Mouse (Mus musculus): ENCODE measurements around the gene Cyp27b1.
"Not testable (repeated sequence)": the region's sequence is repeated elsewhere in the genome, so short reads cannot be mapped to it uniquely, and the experiment has no call there.

Cyp27b1 gene

GRCm38 (mm10) chr10:127049395-127050118 lies 1.5 kb downstream of the Cyp27b1 start:
- no peak for DNase-seq (ENCODE audit: low spot score in 2 of 2)

GRCm38 (mm10) chr10:127050119-127050474 lies 2.0 kb downstream of the Cyp27b1 start:
- DNase-seq (ENCODE audit: low spot score in 2 of 2) = no peak

- no peak for DNase-seq (ENCODE audit: low spot score in 2 of 2)
Observed at GRCm38 (mm10) chr10:127054646-127055045, 6.6 kb downstream of the Cyp27b1 start.

- DNase-seq (ENCODE audit: low spot score in 2 of 2) = no peak
Observed at GRCm38 (mm10) chr10:127055406-127055805, 7.4 kb downstream of the Cyp27b1 start.

GRCm38 (mm10) chr10:127056490-127056889 lies 8.4 kb downstream of the Cyp27b1 start:
- DNase-seq (ENCODE audit: low spot score in 2 of 2) = no peak

- DNase-seq (ENCODE audit: low spot score in 2 of 2) = peak; percentile 72 to 86
Observed at GRCm38 (mm10) chr10:127058161-127058560, 10.1 kb downstream of the Cyp27b1 start.

- no peak for DNase-seq (ENCODE audit: low spot score in 2 of 2)
Observed at GRCm38 (mm10) chr10:127058708-127059107, 10.7 kb downstream of the Cyp27b1 start.

GRCm38 (mm10) chr10:127059174-127059967 lies 11.3 kb downstream of the Cyp27b1 start:
- no peak for DNase-seq (ENCODE audit: low spot score in 2 of 2)

GRCm38 (mm10) chr10:127059968-127060916 lies 12.2 kb downstream of the Cyp27b1 start, which contains the start of gene March9:
TSS of gene March9 (minus strand) at chr10:127060184.
- DNase-seq (ENCODE audit: low spot score in 2 of 2) = peak in 1 of 2 experiments; percentile 72

GRCm38 (mm10) chr10:127061085-127061484 lies 13.0 kb downstream of the Cyp27b1 start:
- DNase-seq (ENCODE audit: low spot score in 2 of 2) = no peak

- no peak for DNase-seq (ENCODE audit: low spot score in 2 of 2)
Observed at GRCm38 (mm10) chr10:127061513-127061912, 13.5 kb downstream of the Cyp27b1 start.

- DNase-seq (ENCODE audit: low spot score in 2 of 2) = not testable (repeated sequence)
Observed at GRCm38 (mm10) chr10:127062101-127062500, 14.1 kb downstream of the Cyp27b1 start.

- no peak for DNase-seq (ENCODE audit: low spot score in 2 of 2)
Observed at GRCm38 (mm10) chr10:127062503-127062902, 14.5 kb downstream of the Cyp27b1 start.

- DNase-seq (ENCODE audit: low spot score in 2 of 2) = peak; percentile 99
Observed at GRCm38 (mm10) chr10:127063239-127063872, 15.3 kb downstream of the Cyp27b1 start, which contains the start of gene Cdk4. TSS of gene Cdk4 (plus strand) at chr10:127063534.

GRCm38 (mm10) chr10:127063913-127064870 lies 16.1 kb downstream of the Cyp27b1 start:
- no peak for DNase-seq (ENCODE audit: low spot score in 2 of 2)

GRCm38 (mm10) chr10:127065981-127066380 lies 17.9 kb downstream of the Cyp27b1 start:
- no peak for DNase-seq (ENCODE audit: low spot score in 2 of 2)

GRCm38 (mm10) chr10:127066519-127067018 lies 18.5 kb downstream of the Cyp27b1 start:
- no peak for DNase-seq (ENCODE audit: low spot score in 2 of 2)

- no peak for DNase-seq (ENCODE audit: low spot score in 2 of 2)
Observed at GRCm38 (mm10) chr10:127068360-127069038, 20.4 kb downstream of the Cyp27b1 start.

All from cerebellum, postnatal 4 days (tissue).